Mouse (Mus musculus) neural tube, embryonic 15.5 days (tissue): ENCODE data around the gene Lcp2. TPM values are rescaled to one million over a fixed set of nuclear protein-coding genes. Genes with fewer than 3 reads are reported as not detected.

Source experiments
- ATAC-seq: fragments of 200-750 bp; cut with Nextera tagmentation; 2 replicates; pipeline ENCODE4 v1.8.0; 2017; ENCODE audit warnings: mild to moderate bottlenecking, moderate TSS enrichment, moderate library complexity; ENCODE audit not compliant: low FRiP score
- H3K27ac ChIP-seq: fragments of 300-500 bp; sonication (generic); replicated peaks from 2 replicates; pipeline ENCODE4 v1.5.1; 2015; ENCODE audit warnings: mild to moderate bottlenecking, inconsistent platforms
- H3K27me3 ChIP-seq: fragments of 300-500 bp; sonication (generic); replicated peaks from 2 replicates; pipeline ENCODE4 v1.6.1; 2015; ENCODE audit warnings: inconsistent platforms
- H3K36me3 ChIP-seq: fragments of 300-500 bp; sonication (generic); 2 replicates; pipeline ENCODE4 v1.6.1; 2015; ENCODE audit warnings: inconsistent platforms
- H3K4me1 ChIP-seq: fragments of 300-500 bp; sonication (generic); 2 replicates; pipeline ENCODE4 v1.6.1; 2015; ENCODE audit warnings: inconsistent platforms
- H3K4me2 ChIP-seq: fragments of 300-500 bp; sonication (generic); 2 replicates; pipeline ENCODE4 v1.6.1; 2015; ENCODE audit warnings: inconsistent platforms, mild to moderate bottlenecking, moderate library complexity
- H3K4me3 ChIP-seq: fragments of 300-500 bp; sonication (generic); replicated peaks from 2 replicates; pipeline ENCODE4 v1.5.1; 2015; ENCODE audit warnings: mild to moderate bottlenecking, inconsistent platforms
- H3K9ac ChIP-seq: fragments of 300-500 bp; sonication (generic); replicated peaks from 2 replicates; pipeline ENCODE4 v1.6.1; 2015; ENCODE audit warnings: mild to moderate bottlenecking, inconsistent platforms
- H3K9me3 ChIP-seq: fragments of 300-500 bp; sonication (generic); replicated peaks from 2 replicates; pipeline ENCODE4 v1.6.1; 2016; ENCODE audit warnings: inconsistent platforms
- WGBS: fragments of 180-500 bp; shearing (Covaris S2); methylation state at CpG from one replicate; pipeline ENCODE4 v1.1.7; 2015; ENCODE audit warnings: mixed read lengths; 5-methylcytosine and 5-hydroxymethylcytosine counted together
- polyA plus RNA-seq: library from polyadenylated mRNA; unstranded; fragments of >200 nt; fragmentation: Nextera tagmentation; extraction: Ambion mirVana; gene quantifications from 2 replicates; pipeline ENCODE4 v1.2.1, GENCODE M21; 2015

Lcp2 gene
- polyA plus RNA-seq, result 2.0 and 7.3 TPM in 2 replicates

GRCm38 (mm10) chr11:34046767-34047541 is at the start of gene Lcp2:
Gene Lcp2 (plus strand): TSS chr11:34046920.
- 83% methylated on average over 6 of the region's 6 CpGs for WGBS
- Histone ChIP-seq H3K36me3 (no peaks in the 10 kb centered on the region), H3K4me3 (no peak within 1 kb of the TSS), H3K4me1 (no peaks in the 10 kb centered on the region), H3K4me2 (no peak within 1 kb of the TSS), H3K9me3 (no peaks in the 10 kb centered on the region), H3K27me3 (no peaks in the 10 kb centered on the region), H3K9ac (no peak within 1 kb of the TSS), H3K27ac (no peak within 1 kb of the TSS)
- ATAC-seq, result no peak

GRCm38 (mm10) chr11:33998244-33998643 is 48.5 kb upstream of the Lcp2 start:
- no peak for ATAC-seq
- WGBS, result 47% methylated on average over 10 of the region's 10 CpGs
- Histone ChIP-seq H3K9me3 (no peaks in the 10 kb centered on the region), H3K27me3 (no peaks in the 10 kb centered on the region), H3K36me3 (no peaks in the 10 kb centered on the region), H3K4me1 (peaks cover 14% of the 10 kb centered on the region), H3K9ac (no peak overlapping the region), H3K4me3 (no peak overlapping the region), H3K27ac (peak overlapping the region; percentile 33; the same call in 1 of the 2 replicates), H3K4me2 (no peak overlapping the region)

- Histone ChIP-seq H3K27ac (no peak overlapping the region), H3K4me1 (peaks cover 9% of the 10 kb centered on the region; the same call in 1 of the 2 replicates), H3K36me3 (no peaks in the 10 kb centered on the region), H3K9me3 (no peaks in the 10 kb centered on the region), H3K9ac (no peak overlapping the region), H3K27me3 (no peaks in the 10 kb centered on the region), H3K4me2 (no peak overlapping the region), H3K4me3 (no peak overlapping the region)
- ATAC-seq, result no peak
- 85% methylated on average over 3 of the region's 3 CpGs for WGBS
These were observed 46.3 kb upstream of the Lcp2 start for GRCm38 (mm10) chr11:34000416-34000815.

- Histone ChIP-seq H3K4me3 (no peak overlapping the region), H3K4me1 (peaks cover 7% of the 10 kb centered on the region; the same call in 1 of the 2 replicates), H3K9ac (no peak overlapping the region), H3K9me3 (no peaks in the 10 kb centered on the region), H3K4me2 (no peak overlapping the region), H3K27me3 (no peaks in the 10 kb centered on the region), H3K36me3 (no peaks in the 10 kb centered on the region), H3K27ac (no peak overlapping the region)
- 12% methylated on average over 5 of the region's 5 CpGs for WGBS
- no peak for ATAC-seq
These were observed 44.7 kb upstream of the Lcp2 start for GRCm38 (mm10) chr11:34001938-34002592.

GRCm38 (mm10) chr11:34002593-34002965 is 44.1 kb upstream of the Lcp2 start:
- no peaks in the 10 kb centered on the region for H3K9me3 ChIP-seq
- no peak overlapping the region for H3K9ac ChIP-seq
- no peaks in the 10 kb centered on the region for H3K27me3 ChIP-seq
- no peak overlapping the region for H3K27ac ChIP-seq
- no peak overlapping the region for H3K4me2 ChIP-seq
- H3K4me3 ChIP-seq, result no peak overlapping the region
- WGBS, result 75% methylated on average over 5 of the region's 5 CpGs
- H3K4me1 ChIP-seq, result peaks cover 7% of the 10 kb centered on the region; the same call in 1 of the 2 replicates
- ATAC-seq, result no peak
- no peaks in the 10 kb centered on the region for H3K36me3 ChIP-seq

GRCm38 (mm10) chr11:34007616-34008015 is 39.1 kb upstream of the Lcp2 start:
- ATAC-seq, result no peak
- 92% methylated on average over 2 of the region's 2 CpGs for WGBS
- no peak overlapping the region for H3K4me2 ChIP-seq
- H3K9me3 ChIP-seq, result no peaks in the 10 kb centered on the region
- no peaks in the 10 kb centered on the region for H3K4me1 ChIP-seq
- H3K4me3 ChIP-seq, result no peak overlapping the region
- no peak overlapping the region for H3K9ac ChIP-seq
- H3K27ac ChIP-seq, result no peak overlapping the region
- no peaks in the 10 kb centered on the region for H3K27me3 ChIP-seq
- no peaks in the 10 kb centered on the region for H3K36me3 ChIP-seq

GRCm38 (mm10) chr11:34008214-34008613 is 38.5 kb upstream of the Lcp2 start:
- Histone ChIP-seq H3K27me3 (no peaks in the 10 kb centered on the region), H3K36me3 (no peaks in the 10 kb centered on the region)
- WGBS, result 87% methylated on average over 11 of the region's 11 CpGs

GRCm38 (mm10) chr11:34008702-34009101 is 38.0 kb upstream of the Lcp2 start:
- Histone ChIP-seq H3K27ac (no peak overlapping the region), H3K4me2 (no peak overlapping the region), H3K4me1 (no peaks in the 10 kb centered on the region), H3K9ac (no peak overlapping the region), H3K4me3 (no peak overlapping the region), H3K36me3 (no peaks in the 10 kb centered on the region), H3K27me3 (no peaks in the 10 kb centered on the region), H3K9me3 (no peaks in the 10 kb centered on the region)
- 49% methylated on average over 9 of the region's 9 CpGs for WGBS
- peak; percentile 56; the same call in 1 of the 2 replicates for ATAC-seq

More at GRCm38 (mm10) chr11:34008214-34008613, 38.5 kb upstream of the Lcp2 start:
- no peak for ATAC-seq
- Histone ChIP-seq H3K9me3 (no peaks in the 10 kb centered on the region), H3K4me2 (no peak overlapping the region), H3K27ac (no peak overlapping the region), H3K4me3 (no peak overlapping the region), H3K4me1 (no peaks in the 10 kb centered on the region), H3K9ac (no peak overlapping the region)

- Histone ChIP-seq H3K9me3 (no peaks in the 10 kb centered on the region), H3K36me3 (no peaks in the 10 kb centered on the region), H3K27ac (no peak overlapping the region; the same call in 1 of the 2 replicates), H3K4me1 (no peaks in the 10 kb centered on the region), H3K9ac (no peak overlapping the region), H3K4me3 (no peak overlapping the region), H3K4me2 (no peak overlapping the region), H3K27me3 (no peaks in the 10 kb centered on the region)
- 73% methylated on average over 12 of the region's 12 CpGs for WGBS
- no peak for ATAC-seq
These were observed 37.2 kb upstream of the Lcp2 start for GRCm38 (mm10) chr11:34009316-34010087.

GRCm38 (mm10) chr11:34010133-34010858 is 36.4 kb upstream of the Lcp2 start:
- ATAC-seq, result no peak
- Histone ChIP-seq H3K4me1 (no peaks in the 10 kb centered on the region), H3K4me2 (no peak overlapping the region), H3K9me3 (no peaks in the 10 kb centered on the region), H3K4me3 (no peak overlapping the region), H3K27ac (no peak overlapping the region), H3K36me3 (no peaks in the 10 kb centered on the region), H3K27me3 (no peaks in the 10 kb centered on the region), H3K9ac (no peak overlapping the region)
- WGBS, result 79% methylated on average over 7 of the region's 7 CpGs

- H3K27me3 ChIP-seq, result no peaks in the 10 kb centered on the region
- no peak overlapping the region for H3K4me2 ChIP-seq
- no peaks in the 10 kb centered on the region for H3K9me3 ChIP-seq
- no peaks in the 10 kb centered on the region for H3K4me1 ChIP-seq
- no peak overlapping the region for H3K27ac ChIP-seq
- H3K36me3 ChIP-seq, result no peaks in the 10 kb centered on the region
- H3K4me3 ChIP-seq, result no peak overlapping the region
- no peak for ATAC-seq
- H3K9ac ChIP-seq, result no peak overlapping the region
- 82% methylated on average over 4 of the region's 4 CpGs for WGBS
These were observed 35.9 kb upstream of the Lcp2 start for GRCm38 (mm10) chr11:34010859-34011172.
